Mouse (Mus musculus) midbrain, embryonic 10.5 days (tissue): ENCODE data around the gene Opn1mw. TPM values are rescaled to one million over a fixed set of nuclear protein-coding genes. Genes with fewer than 3 reads are reported as not detected.

Experiments
- DNase-seq: peaks from one replicate; pipeline ENCODE4 v3.0.0-alpha.2; 2017; ENCODE audit warnings: low spot score
- H3K27ac ChIP-seq: fragments of 300-500 bp; sonication (generic); replicated peaks from 2 replicates; pipeline ENCODE4 v1.5.1; 2016; ENCODE audit warnings: mild to moderate bottlenecking
- H3K27me3 ChIP-seq: fragments of 300-500 bp; sonication (generic); 2 replicates; pipeline ENCODE4 v1.6.1; 2016; ENCODE audit warnings: low read depth, mild to moderate bottlenecking; ENCODE audit not compliant: poor library complexity, severe bottlenecking
- H3K36me3 ChIP-seq: fragments of 300-500 bp; sonication (generic); 2 replicates; pipeline ENCODE4 v1.6.1; 2016; ENCODE audit warnings: mild to moderate bottlenecking, moderate library complexity
- H3K4me1 ChIP-seq: fragments of 300-500 bp; sonication (generic); 2 replicates; pipeline ENCODE4 v1.6.1; 2016
- H3K4me3 ChIP-seq: fragments of 300-500 bp; sonication (generic); 2 replicates; pipeline ENCODE4 v1.5.1; 2016; ENCODE audit warnings: mild to moderate bottlenecking, moderate library complexity
- H3K9me3 ChIP-seq: fragments of 300-500 bp; sonication (generic); replicated peaks from 2 replicates; pipeline ENCODE4 v1.6.1; 2016; ENCODE audit warnings: mild to moderate bottlenecking
- WGBS: fragments of 180-500 bp; shearing (Covaris S2); methylation state at CpG from one replicate; pipeline ENCODE4 v1.1.7; 2016; 5-methylcytosine and 5-hydroxymethylcytosine counted together
- polyA plus RNA-seq: library from polyadenylated mRNA; unstranded; fragments of >200 nt; fragmentation: Nextera tagmentation; extraction: Ambion mirVana; gene quantifications from 2 replicates; pipeline ENCODE4 v1.2.1, GENCODE M21; 2016

Opn1mw gene
- polyA plus RNA-seq, 1 experiment from 2014 or later: not detected

- Histone ChIP-seq H3K27ac (no peak within 1 kb of the TSS), H3K36me3 (no peaks in the 10 kb centered on the region), H3K27me3 (no peaks in the 10 kb centered on the region), H3K4me1 (no peaks in the 10 kb centered on the region), H3K4me3 (no peak within 1 kb of the TSS), H3K9me3 (no peaks in the 10 kb centered on the region)
- DNase-seq: no peak
- WGBS: 90% methylated on average over 17 of the region's 17 CpGs
These were observed 49.7 kb downstream of the Opn1mw start, which contains the start of gene Tktl1 for GRCm38 (mm10) chrX:74176959-74177358. Tktl1 (plus strand) TSS chrX:74177259.

Other genes with a start within 250 kb of the Opn1mw start
- 0.14 TPM in 1 of 2 replicates, not detected in the other for gene Avpr2, start 235.4 kb upstream of the Opn1mw start, polyA plus RNA-seq
- 7.4 and 14.4 TPM in 2 replicates for gene L1cam, start 231.4 kb upstream of the Opn1mw start, polyA plus RNA-seq
- 1.9 and 2.7 TPM in 2 replicates for gene Arhgap4, start 205.6 kb upstream of the Opn1mw start, polyA plus RNA-seq
- gene Naa10, start 205.5 kb upstream of the Opn1mw start, polyA plus RNA-seq: 144 and 159 TPM in 2 replicates
- gene Renbp, start 196.6 kb upstream of the Opn1mw start, polyA plus RNA-seq: 16.8 and 23.3 TPM in 2 replicates
- gene Hcfc1, start 161.1 kb upstream of the Opn1mw start, polyA plus RNA-seq: 69.6 and 78.0 TPM in 2 replicates
- 56.0 and 57.3 TPM in 2 replicates for gene Irak1, start 103.5 kb upstream of the Opn1mw start, polyA plus RNA-seq
- 15.7 and 16.0 TPM in 2 replicates for gene Mecp2, start 7.9 kb downstream of the Opn1mw start, polyA plus RNA-seq
- gene Tex28, start 40.4 kb downstream of the Opn1mw start, polyA plus RNA-seq: not detected in 2 replicates
- gene Tktl1, start 49.8 kb downstream of the Opn1mw start, polyA plus RNA-seq: not detected in 2 replicates
- 223 and 243 TPM in 2 replicates for gene Flna, start 122.4 kb downstream of the Opn1mw start, polyA plus RNA-seq
- gene Emd, start 127.2 kb downstream of the Opn1mw start, polyA plus RNA-seq: 18.5 and 20.1 TPM in 2 replicates
- 711 and 801 TPM in 2 replicates for gene Rpl10, start 143.3 kb downstream of the Opn1mw start, polyA plus RNA-seq
- 75.7 and 77.9 TPM in 2 replicates for gene Taz, start 154.4 kb downstream of the Opn1mw start, polyA plus RNA-seq
- gene Dnase1l1, start 154.9 kb downstream of the Opn1mw start, polyA plus RNA-seq: 3.7 and 4.1 TPM in 2 replicates
- gene Atp6ap1, start 169.6 kb downstream of the Opn1mw start, polyA plus RNA-seq: 89.8 and 111 TPM in 2 replicates
- 310 and 448 TPM in 2 replicates for gene Gdi1, start 177.5 kb downstream of the Opn1mw start, polyA plus RNA-seq
- gene Fam50a, start 185.6 kb downstream of the Opn1mw start, polyA plus RNA-seq: 66.8 and 67.5 TPM in 2 replicates
- gene Plxna3, start 201.6 kb downstream of the Opn1mw start, polyA plus RNA-seq: 15.7 and 24.3 TPM in 2 replicates
- gene Lage3, start 226.2 kb downstream of the Opn1mw start, polyA plus RNA-seq: 118 and 122 TPM in 2 replicates
- 74.8 and 75.4 TPM in 2 replicates for gene Ubl4a, start 245.8 kb downstream of the Opn1mw start, polyA plus RNA-seq
- 10.9 and 11.3 TPM in 2 replicates for gene Slc10a3, start 245.9 kb downstream of the Opn1mw start, polyA plus RNA-seq